Mouse (Mus musculus): ENCODE data around the gene Zfp961.

- TF ChIP-seq CTCF (IDR thresholded peaks at IDR 0.05; ENCODE audit: borderline replicate concordance, insufficient read depth, low read depth, low read length) (no peak), POLR2A (IDR thresholded peaks at IDR 0.05; ENCODE audit: borderline replicate concordance, insufficient read depth, low read length) (no peak)
Observed at GRCm38 (mm10) chr8:71951436-71952161, 761 bp downstream of the Zfp961 start.

All from cerebellum, adult 2 months (tissue).